Mouse (Mus musculus) E14TG2a.4 (cell line): ENCODE data around the gene Ttc3.

Source experiments
- CTCF ChIP-seq: conservative IDR thresholded peaks from 2 replicates; pipeline ENCODE4 v1.5.1; 2014; ENCODE audit warnings: low read length
- POU5F1 ChIP-seq: IDR thresholded peaks from 2 replicates; pipeline ENCODE4 v1.6.1; 2014; ENCODE audit warnings: low read length, borderline replicate concordance

DNA sequence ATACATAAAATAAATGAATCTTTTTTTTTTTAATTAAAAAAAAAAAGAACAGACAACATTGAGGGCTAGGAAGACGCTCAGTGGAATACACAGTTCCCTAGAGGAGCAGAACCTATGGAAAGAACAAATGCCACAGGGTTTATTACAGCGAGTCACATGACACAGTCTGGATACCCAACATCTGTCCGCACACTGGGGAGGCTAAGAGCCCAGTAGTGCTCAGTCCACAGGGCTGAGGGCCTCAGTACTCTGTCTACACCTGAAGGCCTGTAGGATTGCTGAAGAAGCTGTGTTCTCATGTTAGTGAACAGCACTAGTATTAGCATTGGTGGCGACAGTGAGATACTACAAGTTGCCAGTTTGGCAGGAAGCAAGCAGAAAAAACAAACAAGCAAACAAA is 42.3 kb downstream of the Ttc3 start:
- no peak for TF ChIP-seq CTCF
- no peak for TF ChIP-seq POU5F1
